Mouse (Mus musculus): ENCODE measurements at regions not wholly inside any gene's neighbourhood (a gene's known extent, or its start where the extent isn't known, plus 50 kb on each side); places are given as distances from the start of the nearest gene placed in this dataset.

- no peaks in the 10 kb centered on the region for H3K27me3 ChIP-seq (ENCODE audit: insufficient read depth, low read length)
- ATAC-seq: no peak
- no peaks in the 10 kb centered on the region for H3K36me3 ChIP-seq (ENCODE audit: insufficient read depth)
- 91% methylated on average over 5 of the region's 5 CpGs for WGBS
- no peak overlapping the region for H3K9ac ChIP-seq
- no peak overlapping the region for H3K4me2 ChIP-seq (ENCODE audit: low read depth)
- peaks cover 3% of the 10 kb centered on the region; the same call in 1 of the 2 replicates for H3K4me1 ChIP-seq (ENCODE audit: insufficient read depth)
- no peak overlapping the region for H3K4me3 ChIP-seq (ENCODE audit: low read depth, low read length)
- TF ChIP-seq CTCF (IDR thresholded peaks at IDR 0.05; ENCODE audit: low read depth): no peak
- DNase-seq: no peak
- H3K27ac ChIP-seq (ENCODE audit: low read depth, low read length): no peak overlapping the region
- no peaks in the 10 kb centered on the region for H3K9me3 ChIP-seq (ENCODE audit: low read length)
Measured at GRCm38 (mm10) chr14:25067435-25067834, 391.6 kb upstream of the Zmiz1 start.

GRCm38 (mm10) chr14:25068430-25068829 lies 390.6 kb upstream of the Zmiz1 start:
- peak; percentile 19; the same call in 1 of the 2 replicates for ATAC-seq
- Histone ChIP-seq H3K27ac (ENCODE audit: low read depth, low read length) (no peak overlapping the region), H3K27me3 (ENCODE audit: insufficient read depth, low read length) (no peaks in the 10 kb centered on the region), H3K4me3 (ENCODE audit: low read depth, low read length) (no peak overlapping the region), H3K9ac (no peak overlapping the region), H3K4me2 (ENCODE audit: low read depth) (no peak overlapping the region), H3K36me3 (ENCODE audit: insufficient read depth) (no peaks in the 10 kb centered on the region), H3K9me3 (ENCODE audit: low read length) (no peaks in the 10 kb centered on the region), H3K4me1 (ENCODE audit: insufficient read depth) (peaks cover 3% of the 10 kb centered on the region; the same call in 1 of the 2 replicates)
- no peak for TF ChIP-seq CTCF (IDR thresholded peaks at IDR 0.05; ENCODE audit: low read depth)
- DNase-seq: peak; percentile 42
- 15% methylated on average over 8 of the region's 8 CpGs for WGBS

GRCm38 (mm10) chr14:25073143-25073542 lies 385.8 kb upstream of the Zmiz1 start:
- Histone ChIP-seq H3K4me3 (ENCODE audit: low read depth, low read length) (no peak overlapping the region), H3K36me3 (ENCODE audit: insufficient read depth) (no peaks in the 10 kb centered on the region), H3K4me1 (ENCODE audit: insufficient read depth) (peaks cover 6% of the 10 kb centered on the region), H3K9me3 (ENCODE audit: low read length) (no peaks in the 10 kb centered on the region), H3K27me3 (ENCODE audit: insufficient read depth, low read length) (no peaks in the 10 kb centered on the region), H3K9ac (no peak overlapping the region), H3K27ac (ENCODE audit: low read depth, low read length) (no peak overlapping the region), H3K4me2 (ENCODE audit: low read depth) (no peak overlapping the region)
- no peak for ATAC-seq
- no peak for DNase-seq
- no peak for TF ChIP-seq CTCF (IDR thresholded peaks at IDR 0.05; ENCODE audit: low read depth)
- 37% methylated on average over 5 of the region's 5 CpGs for WGBS

- peak; percentile 61 for ATAC-seq
- Histone ChIP-seq H3K4me3 (ENCODE audit: low read depth, low read length) (no peak overlapping the region), H3K27me3 (ENCODE audit: insufficient read depth, low read length) (no peaks in the 10 kb centered on the region), H3K9me3 (ENCODE audit: low read length) (no peaks in the 10 kb centered on the region), H3K27ac (ENCODE audit: low read depth, low read length) (no peak overlapping the region), H3K36me3 (ENCODE audit: insufficient read depth) (no peaks in the 10 kb centered on the region), H3K4me1 (ENCODE audit: insufficient read depth) (peaks cover 6% of the 10 kb centered on the region), H3K4me2 (ENCODE audit: low read depth) (no peak overlapping the region), H3K9ac (no peak overlapping the region)
- WGBS: 74% methylated on average over 9 of the region's 9 CpGs
- no peak for TF ChIP-seq CTCF (IDR thresholded peaks at IDR 0.05; ENCODE audit: low read depth)
- DNase-seq: peak; percentile 66
Measured at GRCm38 (mm10) chr14:25074022-25074800, 384.8 kb upstream of the Zmiz1 start.

GRCm38 (mm10) chr14:25074891-25075290 lies 384.1 kb upstream of the Zmiz1 start:
- H3K4me2 ChIP-seq (ENCODE audit: low read depth): no peak overlapping the region
- H3K4me1 ChIP-seq (ENCODE audit: insufficient read depth): peaks cover 6% of the 10 kb centered on the region
- no peak for DNase-seq
- WGBS: 80% methylated on average over 5 of the region's 5 CpGs
- TF ChIP-seq CTCF (IDR thresholded peaks at IDR 0.05; ENCODE audit: low read depth): no peak
- no peak overlapping the region for H3K4me3 ChIP-seq (ENCODE audit: low read depth, low read length)
- no peaks in the 10 kb centered on the region for H3K36me3 ChIP-seq (ENCODE audit: insufficient read depth)
- no peaks in the 10 kb centered on the region for H3K27me3 ChIP-seq (ENCODE audit: insufficient read depth, low read length)
- H3K9me3 ChIP-seq (ENCODE audit: low read length): no peaks in the 10 kb centered on the region
- H3K9ac ChIP-seq: no peak overlapping the region
- H3K27ac ChIP-seq (ENCODE audit: low read depth, low read length): no peak overlapping the region
- ATAC-seq: no peak

- Histone ChIP-seq H3K9ac (no peak overlapping the region), H3K36me3 (ENCODE audit: insufficient read depth) (no peaks in the 10 kb centered on the region), H3K9me3 (ENCODE audit: low read length) (no peaks in the 10 kb centered on the region), H3K4me1 (ENCODE audit: insufficient read depth) (no peaks in the 10 kb centered on the region), H3K4me2 (ENCODE audit: low read depth) (no peak overlapping the region), H3K4me3 (ENCODE audit: low read depth, low read length) (no peak overlapping the region), H3K27me3 (ENCODE audit: insufficient read depth, low read length) (no peaks in the 10 kb centered on the region), H3K27ac (ENCODE audit: low read depth, low read length) (no peak overlapping the region)
- WGBS: 90% methylated on average over 3 of the region's 3 CpGs
- no peak for DNase-seq
- TF ChIP-seq CTCF (IDR thresholded peaks at IDR 0.05; ENCODE audit: low read depth): no peak
- ATAC-seq: no peak
Measured at GRCm38 (mm10) chr14:25080431-25080830, 378.6 kb upstream of the Zmiz1 start.

- Histone ChIP-seq H3K9ac (no peak overlapping the region), H3K27me3 (ENCODE audit: insufficient read depth, low read length) (no peaks in the 10 kb centered on the region), H3K27ac (ENCODE audit: low read depth, low read length) (no peak overlapping the region), H3K36me3 (ENCODE audit: insufficient read depth) (no peaks in the 10 kb centered on the region), H3K4me2 (ENCODE audit: low read depth) (no peak overlapping the region), H3K4me3 (ENCODE audit: low read depth, low read length) (no peak overlapping the region), H3K9me3 (ENCODE audit: low read length) (no peaks in the 10 kb centered on the region), H3K4me1 (ENCODE audit: insufficient read depth) (no peaks in the 10 kb centered on the region)
- WGBS: 90% methylated on average over 4 of the region's 4 CpGs
- no peak for TF ChIP-seq CTCF (IDR thresholded peaks at IDR 0.05; ENCODE audit: low read depth)
- DNase-seq (no peak), ATAC-seq (no peak)
Measured at GRCm38 (mm10) chr14:25083847-25084246, 375.1 kb upstream of the Zmiz1 start.

Data from forebrain, postnatal 0 days (tissue).